Mouse (Mus musculus) MEL (cell line): ENCODE results near the gene Tmtc1. TPM values are rescaled to one million over a fixed set of nuclear protein-coding genes. Genes with fewer than 3 reads are reported as not detected.

Source experiments
- DNase-seq: peaks from one replicate; pipeline ENCODE4 v3.0.0; 2011; ENCODE audit warnings: low read depth, low spot score
- H3K27ac ChIP-seq: 2 replicates; pipeline ENCODE4 v1.5.1; 2012; ENCODE audit warnings: low read depth, mild to moderate bottlenecking, control low read depth, low read length, moderate library complexity; ENCODE audit not compliant: control insufficient read depth
- H3K27me3 ChIP-seq, 2 experiments: fragments of 150-350 bp in 1 of 2; sonication (generic) in 1 of 2; 2 replicates each; pipeline ENCODE4 v1.6.1; 2012; ENCODE audit warnings: low read length in 2 of 2, mild to moderate bottlenecking in 2 of 2, improper control_type of control experiment in 1 of 2, moderate library complexity in 1 of 2; ENCODE audit not compliant: insufficient read depth in 2 of 2, control insufficient read depth in 1 of 2
- H3K36me3 ChIP-seq, 2 experiments: 2 replicates each; pipeline ENCODE4 v1.6.1; 2012 to 2014; ENCODE audit warnings: low read length in 2 of 2, improper control_type of control experiment in 1 of 2, inconsistent platforms in 1 of 2, mild to moderate bottlenecking in 1 of 2; ENCODE audit not compliant: insufficient read depth in 2 of 2, control insufficient read depth in 1 of 2
- H3K4me1 ChIP-seq, 2 experiments: fragments of 150-350 bp in 1 of 2; sonication (generic) in 1 of 2; 2 replicates each; pipeline ENCODE4 v1.6.1; 2012; ENCODE audit warnings: low read length in 2 of 2, improper control_type of control experiment in 1 of 2, mild to moderate bottlenecking in 1 of 2; ENCODE audit not compliant: insufficient read depth in 2 of 2, control insufficient read depth in 1 of 2
- H3K4me3 ChIP-seq, 2 experiments: fragments of 150-350 bp in 1 of 2; sonication (generic) in 1 of 2; 2 replicates each; pipeline ENCODE4 v1.5.1; 2012; ENCODE audit warnings: low read depth in 2 of 2, low read length in 2 of 2, mild to moderate bottlenecking in 2 of 2, moderate library complexity in 2 of 2, control low read depth in 1 of 2, improper control_type of control experiment in 1 of 2; ENCODE audit not compliant: control insufficient read depth in 1 of 2, insufficient read depth in 1 of 2
- H3K79me2 ChIP-seq: 2 replicates; pipeline ENCODE4 v1.6.1; 2012; ENCODE audit warnings: mild to moderate bottlenecking, low read length, moderate library complexity; ENCODE audit not compliant: control insufficient read depth, poor library complexity, insufficient read depth
- H3K9ac ChIP-seq: 2 replicates; pipeline ENCODE4 v1.6.1; 2012; ENCODE audit warnings: low read depth, mild to moderate bottlenecking, control low read depth, low read length, moderate library complexity; ENCODE audit not compliant: control insufficient read depth, poor library complexity, severe bottlenecking
- H3K9me3 ChIP-seq: fragments of 150-350 bp; sonication (generic); replicated peaks from 2 replicates; pipeline ENCODE4 v1.6.1; 2012; ENCODE audit warnings: mild to moderate bottlenecking, low read length, improper control_type of control experiment, moderate library complexity; ENCODE audit not compliant: insufficient read depth
- BHLHE40 ChIP-seq: IDR thresholded peaks from 2 replicates; pipeline ENCODE4 v1.6.1; 2012; ENCODE audit warnings: low read depth, mild to moderate bottlenecking, inconsistent platforms, low read length, improper control_type of control experiment, borderline replicate concordance
- CHD1 ChIP-seq: IDR thresholded peaks from 2 replicates; pipeline ENCODE4 v1.6.1; 2012; ENCODE audit warnings: low read depth, mild to moderate bottlenecking, inconsistent platforms, low read length, improper control_type of control experiment
- CHD2 ChIP-seq: IDR thresholded peaks from 2 replicates; pipeline ENCODE4 v1.6.1; 2011; ENCODE audit warnings: low read length, improper control_type of control experiment
- CTCF ChIP-seq, 3 experiments: IDR thresholded peaks in 2 of 3; conservative IDR thresholded peaks in 1 of 3; 2 replicates each; pipeline ENCODE4 v1.5.1; 2011 to 2012; ENCODE audit warnings: low read length in 3 of 3, low read depth in 2 of 3, mild to moderate bottlenecking in 2 of 3, improper control_type of control experiment in 1 of 3, inconsistent platforms in 1 of 3, mixed read lengths in 1 of 3, moderate library complexity in 1 of 3; ENCODE audit not compliant: control insufficient read depth in 1 of 3, insufficient read depth in 1 of 3, poor library complexity in 1 of 3, severe bottlenecking in 1 of 3
- ELF1 ChIP-seq: IDR thresholded peaks from 2 replicates; pipeline ENCODE4 v1.6.1; 2014; ENCODE audit warnings: low read depth, mild to moderate bottlenecking, inconsistent platforms, low read length, improper control_type of control experiment, moderate library complexity
- GABPA ChIP-seq: IDR thresholded peaks from 2 replicates; pipeline ENCODE4 v1.6.1; 2012; ENCODE audit warnings: low read depth, mild to moderate bottlenecking, inconsistent platforms, low read length, improper control_type of control experiment, moderate library complexity
- GATA1 ChIP-seq: IDR thresholded peaks from 2 replicates; pipeline ENCODE4 v1.6.1; 2011; ENCODE audit warnings: low read depth, low read length, improper control_type of control experiment
- HCFC1 ChIP-seq: IDR thresholded peaks from 2 replicates; pipeline ENCODE4 v1.6.1; 2012; ENCODE audit warnings: low read depth, mild to moderate bottlenecking, inconsistent platforms, low read length, improper control_type of control experiment, moderate library complexity
- KAT2A ChIP-seq: conservative IDR thresholded peaks from 2 replicates; pipeline ENCODE4 v1.6.1; 2012; ENCODE audit warnings: low read depth, low read length, improper control_type of control experiment, inconsistent platforms
- MAFK ChIP-seq: IDR thresholded peaks from 2 replicates; pipeline ENCODE4 v1.6.1; 2011; ENCODE audit warnings: low read depth, mild to moderate bottlenecking, low read length, improper control_type of control experiment, borderline replicate concordance
- MAZ ChIP-seq: IDR thresholded peaks from 2 replicates; pipeline ENCODE4 v1.6.1; 2012; ENCODE audit warnings: low read depth, mild to moderate bottlenecking, inconsistent platforms, low read length, improper control_type of control experiment
- MYC ChIP-seq: IDR thresholded peaks from 2 replicates; pipeline ENCODE4 v1.6.1; 2011; ENCODE audit warnings: low read depth, mild to moderate bottlenecking, low read length, improper control_type of control experiment, moderate library complexity
- NELFE ChIP-seq: IDR thresholded peaks from 2 replicates; pipeline ENCODE4 v1.6.1; 2011; ENCODE audit warnings: low read depth, low read length, improper control_type of control experiment
- POLR2AphosphoS2 ChIP-seq: IDR thresholded peaks from 2 replicates; pipeline ENCODE4 v1.6.1; 2011; ENCODE audit warnings: low read length, improper control_type of control experiment
- POLR2AphosphoS5 ChIP-seq: IDR thresholded peaks from 2 replicates; pipeline ENCODE4 v1.6.1; 2012; ENCODE audit warnings: low read depth, borderline replicate concordance, mild to moderate bottlenecking, inconsistent platforms, low read length, moderate library complexity, mixed read lengths
- RCOR1 ChIP-seq: IDR thresholded peaks from 2 replicates; pipeline ENCODE4 v1.6.1; 2012; ENCODE audit warnings: low read depth, mild to moderate bottlenecking, inconsistent platforms, low read length, improper control_type of control experiment
- SIN3A ChIP-seq: IDR thresholded peaks from 2 replicates; pipeline ENCODE4 v1.6.1; 2012; ENCODE audit warnings: low read length, improper control_type of control experiment, inconsistent platforms
- SMC3 ChIP-seq: IDR thresholded peaks from 2 replicates; pipeline ENCODE4 v1.6.1; 2011; ENCODE audit warnings: low read depth, low read length, improper control_type of control experiment
- TAL1 ChIP-seq: IDR thresholded peaks from 2 replicates; pipeline ENCODE4 v1.6.1; 2012; ENCODE audit warnings: mild to moderate bottlenecking, inconsistent platforms, low read length, moderate library complexity, mixed read lengths
- TBP ChIP-seq: IDR thresholded peaks from 2 replicates; pipeline ENCODE4 v1.8.0; 2011; ENCODE audit warnings: low read depth, low read length, improper control_type of control experiment
- TCF12 ChIP-seq: IDR thresholded peaks from 2 replicates; pipeline ENCODE4 v1.6.1; 2014; ENCODE audit warnings: low read depth, mild to moderate bottlenecking, inconsistent platforms, low read length, improper control_type of control experiment, moderate library complexity
- UBTF ChIP-seq: IDR thresholded peaks from 2 replicates; pipeline ENCODE4 v1.6.1; 2012; ENCODE audit warnings: low read depth, mild to moderate bottlenecking, inconsistent platforms, low read length, improper control_type of control experiment, moderate library complexity, borderline replicate concordance; ENCODE audit not compliant: insufficient read depth
- USF1 ChIP-seq: IDR thresholded peaks from 2 replicates; pipeline ENCODE4 v1.6.1; 2014; ENCODE audit warnings: low read depth, mild to moderate bottlenecking, inconsistent platforms, low read length, improper control_type of control experiment, moderate library complexity
- USF2 ChIP-seq, 2 experiments: IDR thresholded peaks; 2 replicates each; pipeline ENCODE4 v1.6.1; 2011 to 2012; ENCODE audit warnings: improper control_type of control experiment in 2 of 2, low read length in 2 of 2, borderline replicate concordance in 1 of 2, inconsistent platforms in 1 of 2, low read depth in 1 of 2, mild to moderate bottlenecking in 1 of 2; ENCODE audit not compliant: insufficient read depth in 1 of 2
- ZC3H11A ChIP-seq: IDR thresholded peaks from 2 replicates; pipeline ENCODE4 v1.6.1; 2012; ENCODE audit warnings: low read depth, mild to moderate bottlenecking, inconsistent platforms, low read length, improper control_type of control experiment
- ZKSCAN1 ChIP-seq: IDR thresholded peaks from 2 replicates; pipeline ENCODE4 v1.6.1; 2012; ENCODE audit warnings: low read depth, mild to moderate bottlenecking, inconsistent platforms, low read length, improper control_type of control experiment, moderate library complexity
- ZMIZ1 ChIP-seq: IDR thresholded peaks from 2 replicates; pipeline ENCODE4 v1.6.1; 2012; ENCODE audit warnings: low read depth, mild to moderate bottlenecking, inconsistent platforms, low read length, improper control_type of control experiment, moderate library complexity
- ZNF384 ChIP-seq: IDR thresholded peaks from 2 replicates; pipeline ENCODE4 v1.6.1; 2012; ENCODE audit warnings: low read depth, mild to moderate bottlenecking, inconsistent platforms, low read length, improper control_type of control experiment
- polyA plus RNA-seq, 2 experiments: library from polyadenylated mRNA; stranded (reverse) in 1 of 2; unstranded in 1 of 2; fragments of >175 nt in 1 of 2; fragments of >200 nt in 1 of 2; gene quantifications; 2 replicates each; pipeline versions ENCODE4 v1.2.1 to v1.2.4; 2012; ENCODE audit warnings: low replicate concordance in 2 of 2, low read depth in 1 of 2; ENCODE audit not compliant: insufficient read length in 2 of 2, insufficient read depth in 1 of 2, missing spikeins in 1 of 2
- total RNA-seq: library from RNA; depleted of rRNA; stranded (reverse); fragments of 300-350 nt; gene quantifications from 2 replicates; pipeline ENCODE4 v1.2.3, GENCODE M21; 2012

Gene Tmtc1
- total and polyA plus RNA-seq, 3 experiments = 0.03 TPM; not detected in 2

GRCm38 (mm10) chr6:148338326-148338957 lies 105.7 kb downstream of the Tmtc1 start:
- Histone ChIP-seq H3K4me1 (no peaks in the 10 kb centered on the region), H3K9me3 (no peaks in the 10 kb centered on the region), H3K9ac (no peak overlapping the region)
- no peak for TF ChIP-seq USF2 (IDR thresholded peaks at IDR 0.05; ENCODE audit: borderline replicate concordance in 1 of 2, insufficient read depth in 1 of 2, low read depth in 1 of 2, low read length in 2 of 2)
- TF ChIP-seq UBTF = no peak
- no peak for TF ChIP-seq RCOR1
- TF ChIP-seq TCF12 = no peak
- no peak for TF ChIP-seq MAZ
- TF ChIP-seq ZMIZ1 = no peak
- TF ChIP-seq TBP = no peak
- no peak for TF ChIP-seq GABPA
- no peak for TF ChIP-seq BHLHE40
- no peak for TF ChIP-seq SMC3
- no peak for TF ChIP-seq MYC
- no peak for TF ChIP-seq TAL1
- TF ChIP-seq ZNF384 = no peak
- TF ChIP-seq POLR2AphosphoS5 = no peak
- no peak for TF ChIP-seq POLR2AphosphoS2
- TF ChIP-seq USF1 = no peak
- no peak for TF ChIP-seq ZKSCAN1
- no peak for TF ChIP-seq SIN3A
- TF ChIP-seq, all 39 proteins: peak for 0
- no peak for DNase-seq
- no peaks in the 10 kb centered on the region for H3K79me2 ChIP-seq
- H3K27ac ChIP-seq = no peak overlapping the region
- no peaks in the 10 kb centered on the region for H3K36me3 ChIP-seq
- no peaks in the 10 kb centered on the region for H3K27me3 ChIP-seq
- H3K4me3 ChIP-seq = no peak overlapping the region

GRCm38 (mm10) chr6:148336290-148336955 lies 107.8 kb downstream of the Tmtc1 start:
- Histone ChIP-seq H3K36me3 (no peaks in the 10 kb centered on the region), H3K4me3 (no peak overlapping the region), H3K9me3 (no peaks in the 10 kb centered on the region), H3K27ac (no peak overlapping the region), H3K9ac (no peak overlapping the region), H3K4me1 (no peaks in the 10 kb centered on the region), H3K27me3 (no peaks in the 10 kb centered on the region), H3K79me2 (no peaks in the 10 kb centered on the region)
- TF ChIP-seq TAL1 (no peak), MAFK (no peak), MYC (no peak), CHD2 (no peak), ZKSCAN1 (no peak), CTCF (IDR thresholded peaks at IDR 0.05 in 2 of 3, conservative IDR thresholded peaks at IDR 0.05 in 1 of 3; ENCODE audit: control insufficient read depth in 1 of 3, insufficient read depth in 1 of 3, low read depth in 2 of 3, low read length in 3 of 3, poor library complexity in 1 of 3, severe bottlenecking in 1 of 3) (no peak), RCOR1 (no peak), ELF1 (no peak), CHD1 (no peak), NELFE (no peak), UBTF (no peak), KAT2A (no peak), USF1 (no peak), POLR2AphosphoS2 (no peak), GATA1 (no peak), ZC3H11A (no peak), USF2 (IDR thresholded peaks at IDR 0.05; ENCODE audit: borderline replicate concordance in 1 of 2, insufficient read depth in 1 of 2, low read depth in 1 of 2, low read length in 2 of 2) (no peak), HCFC1 (no peak), ZMIZ1 (no peak), SIN3A (no peak)
- no peak for DNase-seq
